Mouse (Mus musculus) brain, adult 2 months (tissue): ENCODE results near the gene Vmn1r233.
A peak's percentile ranks its signal among the peaks of the same experiment; 100 is the strongest.

Experiments used
- DNase-seq: peaks from one replicate; pipeline ENCODE4 v3.0.0; 2011; ENCODE audit warnings: low read depth, low spot score

Gene Vmn1r233

GRCm38 (mm10) chr17:20996364-20996763 is at the start of gene Vmn1r233:
TSS of gene Vmn1r233 (minus strand) at chr17:20996464.
- DNase-seq: no peak

GRCm38 (mm10) chr17:21018410-21019080 is 22.3 kb upstream of the Vmn1r233 start:
- DNase-seq: no peak

GRCm38 (mm10) chr17:21009726-21010125 is 13.5 kb upstream of the Vmn1r233 start:
- no peak for DNase-seq

- peak; percentile 97 for DNase-seq
Measured at GRCm38 (mm10) chr17:21008382-21009331, 12.4 kb upstream of the Vmn1r233 start, which contains the start of gene Zfp160. TSS of gene Zfp160 (plus strand) at chr17:21008903.

- DNase-seq: peak; percentile 69
Measured at GRCm38 (mm10) chr17:20993716-20994115, 2.5 kb downstream of the Vmn1r233 start.

GRCm38 (mm10) chr17:20966681-20967080 is 29.6 kb downstream of the Vmn1r233 start:
- DNase-seq: no peak

GRCm38 (mm10) chr17:20965421-20965820 is 30.8 kb downstream of the Vmn1r233 start:
- no peak for DNase-seq

- no peak for DNase-seq
Measured at GRCm38 (mm10) chr17:20960386-20960785, 35.9 kb downstream of the Vmn1r233 start.

- DNase-seq: no peak
Measured at GRCm38 (mm10) chr17:20946636-20947035, 49.6 kb downstream of the Vmn1r233 start.

GRCm38 (mm10) chr17:20946026-20946565 is 50.2 kb downstream of the Vmn1r233 start:
- no peak for DNase-seq

- peak; percentile 100 for DNase-seq
Measured at GRCm38 (mm10) chr17:20944985-20945891, 51.0 kb downstream of the Vmn1r233 start, which contains the start of gene Ppp2r1a. TSS of gene Ppp2r1a (plus strand) at chr17:20945311.

GRCm38 (mm10) chr17:20944226-20944625 is 52.0 kb downstream of the Vmn1r233 start:
- peak; percentile 13 for DNase-seq
